Mouse (Mus musculus) megakaryocyte, embryonic 14.5 days (primary cell): ENCODE measurements around the gene Lrmp. TPM values are rescaled to one million over a fixed set of nuclear protein-coding genes. Genes with fewer than 3 reads are reported as not detected.

Experiments used
- H3K27me3 ChIP-seq: replicated peaks from 2 replicates; pipeline ENCODE3; 2012; ENCODE audit warnings: inconsistent platforms
- H3K36me3 ChIP-seq: replicated peaks from 2 replicates; pipeline ENCODE3; 2012; ENCODE audit warnings: low read length, inconsistent platforms, mixed read lengths
- H3K4me1 ChIP-seq: 2 replicates; pipeline ENCODE4 v1.6.1; 2012; ENCODE audit warnings: inconsistent platforms
- H3K4me3 ChIP-seq: replicated peaks from 2 replicates; pipeline ENCODE3; 2012; ENCODE audit warnings: moderate library complexity, mild to moderate bottlenecking, inconsistent platforms
- H3K9me3 ChIP-seq: 2 replicates; pipeline ENCODE4 v1.6.1; 2012; ENCODE audit warnings: inconsistent platforms
- FLI1 ChIP-seq: IDR thresholded peaks from 2 replicates; pipeline ENCODE4 v1.6.1; 2012; ENCODE audit warnings: low read length, inconsistent platforms, mixed read lengths
- GATA1 ChIP-seq: IDR thresholded peaks from 3 replicates; pipeline ENCODE4 v1.6.1; 2012; ENCODE audit warnings: mixed read lengths, low read length, inconsistent platforms, borderline replicate concordance
- polyA plus RNA-seq: library from polyadenylated mRNA; stranded (reverse); fragments of >175 nt; gene quantifications from 2 replicates; pipeline ENCODE4 v1.2.3, GENCODE M21; 2012; ENCODE audit warnings: low replicate concordance; ENCODE audit not compliant: insufficient read depth

Gene Lrmp
- polyA plus RNA-seq, 1 experiment, result 175 TPM

DNA sequence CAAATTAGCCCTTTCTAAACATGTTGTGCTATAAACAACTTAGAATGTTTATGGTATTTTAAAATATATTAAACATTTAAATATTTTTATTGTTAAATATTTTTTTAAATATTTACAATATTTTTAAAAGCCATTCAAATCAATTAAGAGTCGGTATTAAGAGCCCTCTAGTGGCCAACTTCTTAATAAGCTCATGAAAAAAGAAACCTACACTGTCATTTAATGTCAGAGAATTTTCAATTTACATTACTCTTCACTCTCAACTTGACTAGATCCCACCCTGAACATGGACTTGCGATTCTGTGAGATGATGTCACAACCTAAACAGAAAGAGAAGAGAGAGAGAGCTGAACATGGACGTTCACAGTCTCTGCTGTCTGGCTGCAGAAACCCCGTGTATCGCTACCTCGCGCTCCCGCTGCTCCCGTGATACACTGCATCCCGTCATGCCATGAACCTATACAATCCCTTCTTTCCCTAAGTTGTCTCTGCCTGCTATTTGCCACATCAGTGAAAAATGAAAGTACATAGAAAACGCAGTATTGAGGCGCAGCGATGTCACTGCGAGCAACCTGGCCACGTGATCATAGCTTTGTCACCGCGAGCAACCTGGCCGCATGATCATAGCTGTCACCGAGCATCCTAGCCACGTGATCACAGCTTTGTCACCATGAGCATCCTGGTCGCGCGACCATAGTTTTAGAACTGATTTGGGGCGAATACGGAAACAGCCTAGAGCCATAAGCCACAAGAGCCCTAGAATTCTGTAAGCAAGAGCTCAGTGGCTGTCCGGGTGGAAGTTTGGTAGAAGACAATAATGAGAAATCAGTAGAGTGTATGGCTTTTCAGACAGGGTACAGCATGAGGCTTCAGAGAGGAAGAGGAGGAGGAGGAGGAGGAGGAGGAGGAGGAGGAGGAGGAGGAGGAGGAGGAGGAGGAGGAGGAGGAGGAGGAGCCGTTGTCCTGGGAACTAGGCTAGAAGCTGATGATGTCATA, 71.9 kb downstream of the Lrmp start:
- Histone ChIP-seq H3K36me3 (no peaks in the 10 kb centered on the region), H3K9me3 (no peaks in the 10 kb centered on the region), H3K27me3 (peaks cover 14% of the 10 kb centered on the region), H3K4me3 (peak overlapping the region; percentile 93), H3K4me1 (peaks cover 15% of the 10 kb centered on the region)
- TF ChIP-seq FLI1 (no peak), GATA1 (no peak)

DNA sequence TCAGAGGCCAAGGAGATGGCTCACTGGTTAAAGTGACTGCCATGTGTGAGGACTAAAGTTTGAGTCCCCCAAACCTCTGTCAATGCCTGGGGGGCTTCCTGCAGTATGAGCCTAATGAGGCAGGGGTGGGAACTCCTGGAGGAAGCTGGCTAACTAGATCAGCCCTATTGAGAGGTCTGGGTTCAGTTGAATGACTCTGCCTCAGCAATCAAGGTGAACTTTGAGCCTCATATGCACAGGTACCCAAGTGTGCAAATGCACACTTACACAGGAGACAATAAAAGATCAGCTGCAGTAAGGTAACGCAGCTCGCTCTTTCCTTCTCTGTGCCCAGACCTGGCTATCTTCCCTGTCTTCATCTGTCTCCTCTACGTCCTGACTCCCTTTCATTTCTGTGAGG, 77.6 kb downstream of the Lrmp start:
- peaks cover 13% of the 10 kb centered on the region for H3K27me3 ChIP-seq
- TF ChIP-seq GATA1 (no peak), FLI1 (no peak)
- peaks cover 3% of the 10 kb centered on the region; the same call in 1 of the 2 replicates for H3K9me3 ChIP-seq
- peaks cover 6% of the 10 kb centered on the region for H3K4me1 ChIP-seq
- H3K4me3 ChIP-seq, result no peak overlapping the region
- no peaks in the 10 kb centered on the region for H3K36me3 ChIP-seq

DNA sequence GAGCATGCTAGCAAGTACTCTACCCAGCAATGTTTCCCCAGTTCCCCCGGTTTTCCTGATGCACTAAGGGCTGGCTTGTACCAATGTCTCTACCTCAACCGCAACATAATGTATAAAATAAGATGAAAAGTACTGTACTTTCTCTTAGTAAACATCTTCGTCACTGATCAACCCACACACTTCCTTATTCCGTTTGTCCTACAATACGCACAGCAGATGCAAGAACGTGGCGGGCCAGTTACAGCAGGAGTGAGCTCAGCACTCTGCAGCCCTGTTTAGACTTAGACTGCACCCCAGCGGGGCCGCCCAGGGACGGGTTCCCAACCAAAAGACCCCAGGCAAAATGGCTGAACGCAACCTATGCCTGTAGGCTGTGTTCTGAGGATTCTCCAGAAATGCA, 78.0 kb downstream of the Lrmp start:
- peaks cover 10% of the 10 kb centered on the region for H3K27me3 ChIP-seq
- TF ChIP-seq FLI1 (no peak), GATA1 (no peak)
- no peaks in the 10 kb centered on the region for H3K36me3 ChIP-seq
- peaks cover 3% of the 10 kb centered on the region; the same call in 1 of the 2 replicates for H3K9me3 ChIP-seq
- peaks cover 2% of the 10 kb centered on the region for H3K4me1 ChIP-seq
- no peak overlapping the region for H3K4me3 ChIP-seq

DNA sequence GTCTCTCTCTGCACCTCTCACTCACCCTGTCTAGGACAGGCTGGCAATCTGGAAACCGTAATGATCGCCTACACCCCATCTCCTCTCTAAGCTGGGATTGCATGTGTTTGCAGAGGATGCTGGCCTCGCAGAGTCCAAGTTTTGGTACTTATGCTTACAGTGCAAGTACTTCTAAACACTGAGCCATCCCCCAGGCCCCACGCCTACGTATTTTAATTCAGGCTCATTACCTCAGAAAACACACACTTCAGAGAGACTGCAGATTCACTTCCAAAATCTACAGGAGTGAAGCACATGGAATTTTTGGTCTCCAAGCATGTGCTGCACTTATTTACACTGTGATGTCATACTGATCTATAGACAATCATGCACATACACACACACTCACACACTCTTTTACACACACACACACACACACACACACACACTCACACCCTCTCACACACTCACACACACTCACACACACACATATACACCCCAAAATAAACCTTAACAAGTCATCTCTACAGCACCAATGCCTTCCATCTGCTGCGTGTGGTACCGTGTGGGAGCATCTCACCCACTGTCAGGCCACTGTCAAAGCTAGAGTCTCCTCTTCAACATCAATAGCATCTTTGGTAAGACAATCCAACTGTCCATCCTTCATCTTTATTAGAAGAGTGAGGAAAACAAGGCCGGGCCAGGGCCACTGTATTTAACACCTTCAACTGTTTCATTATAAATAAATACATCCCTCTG, 82.7 kb downstream of the Lrmp start:
- Histone ChIP-seq H3K27me3 (no peaks in the 10 kb centered on the region), H3K9me3 (peaks cover 9% of the 10 kb centered on the region; the same call in 1 of the 2 replicates), H3K36me3 (no peaks in the 10 kb centered on the region), H3K4me3 (no peak overlapping the region), H3K4me1 (no peaks in the 10 kb centered on the region)
- TF ChIP-seq GATA1 (no peak), FLI1 (no peak)

DNA sequence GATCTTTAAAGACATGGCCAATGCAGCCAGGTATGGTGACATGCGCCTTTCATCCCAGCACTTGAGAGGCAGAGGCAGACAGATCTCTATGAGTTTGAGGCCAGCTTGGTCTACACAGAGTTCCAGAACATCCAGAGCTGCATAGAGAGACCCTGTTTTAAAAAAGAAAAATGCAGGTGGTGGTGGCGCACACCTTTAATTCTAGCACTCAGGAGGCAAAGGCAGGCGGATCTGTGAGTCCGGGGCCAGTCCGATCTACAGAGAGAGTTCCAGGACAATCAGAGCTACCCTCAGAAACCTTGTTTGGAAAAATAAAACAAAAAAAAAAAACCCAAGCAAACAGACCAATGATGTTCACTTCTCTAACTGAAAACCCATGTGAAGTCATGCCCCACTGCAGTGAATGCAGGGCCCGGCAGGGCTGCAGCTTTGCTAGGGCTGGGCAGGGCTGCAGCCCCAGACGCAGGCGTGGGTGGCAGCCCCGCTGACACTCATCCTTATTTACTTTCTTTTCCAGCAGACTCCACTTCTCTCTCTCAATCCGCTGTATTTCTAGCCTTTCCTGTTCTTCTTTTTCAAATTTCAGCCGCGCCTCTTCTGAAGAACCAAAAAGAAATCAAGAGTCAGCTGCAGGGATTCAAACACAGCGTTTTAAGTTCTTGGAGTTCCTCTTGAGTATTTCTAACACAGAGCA, 87.1 kb downstream of the Lrmp start:
- H3K4me3 ChIP-seq, result no peak overlapping the region
- peaks cover 9% of the 10 kb centered on the region; the same call in 1 of the 2 replicates for H3K9me3 ChIP-seq
- no peak for TF ChIP-seq GATA1
- no peak for TF ChIP-seq FLI1
- H3K4me1 ChIP-seq, result no peaks in the 10 kb centered on the region
- H3K27me3 ChIP-seq, result no peaks in the 10 kb centered on the region
- H3K36me3 ChIP-seq, result no peaks in the 10 kb centered on the region

DNA sequence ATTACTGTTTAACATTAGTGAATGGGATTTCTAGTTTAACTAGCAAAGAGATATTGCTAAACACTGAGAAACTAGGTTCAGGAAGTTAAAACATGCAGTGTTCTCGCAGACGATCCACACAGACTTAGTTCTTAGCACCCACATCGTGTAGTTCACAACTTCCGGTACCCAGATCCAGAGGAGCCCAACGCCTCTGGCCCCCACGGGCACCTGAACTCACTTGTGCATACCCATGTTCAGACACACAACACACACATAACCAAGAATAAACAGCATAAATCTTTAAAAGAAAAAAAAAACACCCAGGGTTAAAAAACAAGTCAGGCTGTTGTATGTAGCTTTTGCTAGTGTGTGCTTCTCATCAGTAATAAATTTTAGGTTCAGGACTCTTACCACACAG, 89.0 kb downstream of the Lrmp start:
- H3K36me3 ChIP-seq, result no peaks in the 10 kb centered on the region
- TF ChIP-seq GATA1, result no peak
- no peak for TF ChIP-seq FLI1
- no peaks in the 10 kb centered on the region for H3K27me3 ChIP-seq
- H3K9me3 ChIP-seq, result no peaks in the 10 kb centered on the region
- H3K4me1 ChIP-seq, result no peaks in the 10 kb centered on the region
- H3K4me3 ChIP-seq, result no peak overlapping the region

DNA sequence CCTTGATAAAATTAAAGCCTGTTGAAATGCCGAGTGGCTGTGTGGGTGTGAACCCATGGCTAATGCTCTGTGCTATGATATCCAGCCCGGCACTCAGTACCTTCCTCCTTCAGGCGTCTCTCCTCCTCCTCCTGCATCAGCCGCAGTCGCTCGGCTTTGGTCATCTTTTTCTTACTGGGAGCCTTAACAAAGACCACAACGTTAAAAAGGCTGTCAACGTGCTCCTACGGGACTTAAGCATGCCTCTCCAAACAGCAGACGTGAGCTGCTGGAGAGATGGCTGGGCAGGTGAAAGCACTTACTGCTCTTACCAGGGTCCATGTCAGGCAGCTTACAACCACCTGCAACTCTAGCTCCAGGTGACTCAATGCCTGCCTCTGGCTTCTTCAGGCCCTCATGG, 89.7 kb downstream of the Lrmp start:
- H3K36me3 ChIP-seq, result no peaks in the 10 kb centered on the region
- H3K4me3 ChIP-seq, result no peak overlapping the region
- peaks cover 4% of the 10 kb centered on the region for H3K4me1 ChIP-seq
- no peaks in the 10 kb centered on the region for H3K9me3 ChIP-seq
- H3K27me3 ChIP-seq, result no peaks in the 10 kb centered on the region
- TF ChIP-seq GATA1, result no peak
- no peak for TF ChIP-seq FLI1

DNA sequence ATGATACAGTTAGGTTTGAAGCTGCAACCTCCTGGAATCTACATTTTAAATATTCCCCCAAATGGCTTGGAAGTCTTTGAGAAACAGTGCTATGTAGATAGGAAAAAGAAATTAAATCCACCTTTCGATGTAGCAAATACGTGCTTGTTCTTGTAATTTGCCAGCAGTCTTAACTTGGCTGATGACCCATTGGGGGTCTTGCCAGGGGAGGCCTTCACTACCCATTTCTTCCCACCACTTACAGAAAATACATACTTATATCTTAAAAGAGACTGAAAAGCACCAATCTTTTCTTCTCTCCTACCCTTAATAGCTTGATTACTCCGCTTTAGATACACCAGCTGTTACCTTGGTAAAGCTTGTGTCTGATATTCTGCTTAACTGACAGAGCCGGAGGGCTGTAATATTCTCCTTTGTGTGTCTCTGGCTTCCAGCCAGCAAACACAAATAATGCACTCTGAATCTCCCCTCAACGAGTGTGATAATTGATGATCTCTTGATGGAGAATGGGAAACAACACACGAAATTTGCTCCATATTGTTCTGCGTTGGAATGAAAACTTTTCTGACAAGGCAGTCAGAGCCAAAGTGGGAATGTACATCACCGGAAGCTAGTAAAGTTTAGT, 94.7 kb downstream of the Lrmp start:
- H3K4me1 ChIP-seq, result peaks cover 40% of the 10 kb centered on the region

DNA sequence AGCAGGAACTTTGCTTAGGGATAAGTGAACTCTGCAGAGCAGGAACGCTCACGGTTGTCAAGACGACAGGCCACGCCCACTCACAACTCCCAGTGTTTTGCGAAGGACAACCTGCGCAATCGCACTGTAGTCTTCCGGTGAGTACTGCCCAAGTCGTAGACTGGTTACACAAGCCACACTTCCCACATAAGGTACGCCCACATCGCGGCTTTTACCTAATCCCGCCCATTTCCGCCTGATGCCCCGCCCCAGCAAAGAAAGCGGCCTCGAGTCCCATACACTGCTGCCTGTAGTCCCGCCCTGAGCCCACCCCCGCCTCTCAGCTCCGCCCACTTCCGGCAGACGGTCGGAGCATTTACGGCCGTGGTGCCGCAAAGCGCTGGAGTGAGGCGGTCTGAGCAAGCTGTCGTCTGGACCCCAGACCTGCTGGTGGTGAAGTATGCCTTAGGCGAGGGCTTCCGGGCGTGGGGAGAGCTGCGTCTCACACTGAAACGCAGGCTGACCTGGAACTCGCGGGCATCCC, 95.4 kb downstream of the Lrmp start, which contains the start of the genes Casc1 and Etfrf1:
Gene Casc1 (minus strand): TSS at position 190 of the 523 bp plus-strand sequence.
Gene Etfrf1 (plus strand): TSS at position 319 of the 523 bp plus-strand sequence.
- TF ChIP-seq FLI1, result peak; percentile 71
- no peak for TF ChIP-seq GATA1
- Histone ChIP-seq H3K4me3 (peak within 1 kb of the TSS; percentile 95), H3K27me3 (no peaks in the 10 kb centered on the region), H3K4me1 (peaks cover 40% of the 10 kb centered on the region), H3K36me3 (peaks cover 35% of the 10 kb centered on the region), H3K9me3 (no peaks in the 10 kb centered on the region)

More for the DNA sequence above, 94.7 kb downstream of the Lrmp start:
- peak overlapping the region; percentile 95 for H3K4me3 ChIP-seq
- no peaks in the 10 kb centered on the region for H3K27me3 ChIP-seq
- TF ChIP-seq GATA1 (no peak), FLI1 (no peak)
- H3K36me3 ChIP-seq, result peaks cover 27% of the 10 kb centered on the region
- no peaks in the 10 kb centered on the region for H3K9me3 ChIP-seq
